Mouse (Mus musculus): Measurements from ENCODE around the gene Ptprg.

- no peak for TF ChIP-seq CTCF (IDR thresholded peaks at IDR 0.05; ENCODE audit: extremely low read depth, insufficient read length, insufficient replicate concordance, low read depth, low read length)
- no peak for TF ChIP-seq POLR2A (IDR thresholded peaks at IDR 0.05; ENCODE audit: low read depth, low read length)
These were observed 568.6 kb downstream of the Ptprg start for GRCm38 (mm10) chr14:12121906-12122305.

All from small intestine, adult 2 months (tissue).